Mouse (Mus musculus): ENCODE results near the gene Nos1ap. TPM values are rescaled to one million over a fixed set of nuclear protein-coding genes. Genes with fewer than 3 reads are reported as not detected.
A peak's percentile ranks its signal among the peaks of the same experiment; 100 is the strongest.

The Nos1ap gene
- polyA plus RNA-seq (2012; rRNA removed), result 9.4 and 24.6 TPM in 2 replicates

DNA sequence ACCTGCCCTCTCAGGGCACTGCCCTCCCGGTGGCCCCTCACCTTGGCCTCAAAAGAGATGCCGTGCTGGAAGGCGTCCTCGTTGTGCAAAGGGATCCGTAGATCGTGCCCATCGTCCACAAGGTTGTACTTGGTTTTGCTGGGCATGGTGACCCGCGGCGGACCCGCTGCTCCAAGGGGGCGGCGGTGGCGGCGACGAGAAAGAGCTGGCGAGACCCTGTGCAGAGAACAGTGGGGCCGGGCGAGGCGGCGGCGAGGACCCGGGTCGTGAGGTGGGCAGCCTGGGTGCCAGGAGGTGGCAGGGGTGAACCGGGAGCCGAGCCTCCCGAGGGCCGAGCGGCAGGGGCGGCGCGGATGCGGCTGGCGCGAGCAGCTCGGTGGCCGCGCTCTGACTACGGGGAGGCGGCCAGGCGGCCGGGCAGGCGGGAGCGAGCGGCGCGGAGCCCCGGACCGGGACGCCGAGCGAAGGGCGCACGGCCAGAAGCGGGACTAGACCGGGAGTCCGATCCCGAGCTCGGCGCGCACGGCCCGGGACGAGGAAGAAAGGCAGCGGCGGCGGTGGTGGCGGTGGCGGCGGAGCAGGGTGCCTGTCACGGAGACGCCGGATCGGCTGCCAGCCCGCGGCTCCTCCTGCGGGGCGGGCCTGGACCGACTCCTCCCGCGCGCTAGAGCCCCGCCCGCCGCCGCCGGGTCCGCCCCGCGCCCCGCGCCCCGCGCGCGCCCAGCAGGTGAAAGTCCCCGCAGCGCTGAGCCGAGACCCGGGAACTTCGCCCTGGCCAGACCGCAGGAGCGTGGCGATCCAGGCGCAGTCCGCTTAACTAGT is at the start of gene Nos1ap:
TSS of gene Nos1ap (minus strand) at position 643 of the 822 bp plus-strand sequence.
- 1% methylated on average over 98 of the region's 106 CpGs for WGBS
- no peak for DNase-seq (ENCODE audit: low read depth, low spot score)

DNA sequence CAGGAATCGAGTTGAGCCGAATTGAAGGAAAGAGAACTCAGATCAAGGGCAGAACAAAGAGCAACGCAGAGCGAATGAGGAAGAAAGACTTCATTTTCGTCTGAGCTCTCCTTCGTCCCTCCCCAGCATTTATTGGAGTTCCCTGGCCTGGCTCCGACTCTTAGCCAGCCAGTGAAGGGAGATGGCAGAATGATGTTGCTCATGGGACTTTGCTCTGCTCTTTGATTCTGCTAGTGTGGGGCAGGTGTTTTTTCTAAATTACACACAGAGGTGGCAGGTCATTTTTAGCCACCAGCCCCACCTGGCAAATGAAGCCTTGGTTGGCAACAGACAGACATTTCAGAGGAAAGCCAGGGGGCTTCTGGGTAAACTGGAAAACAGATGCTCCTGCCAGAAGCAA is 49.3 kb upstream of the Nos1ap start:
- DNase-seq (ENCODE audit: low read depth, low spot score), result no peak
- 55% methylated on average over 7 of the region's 7 CpGs for WGBS

DNA sequence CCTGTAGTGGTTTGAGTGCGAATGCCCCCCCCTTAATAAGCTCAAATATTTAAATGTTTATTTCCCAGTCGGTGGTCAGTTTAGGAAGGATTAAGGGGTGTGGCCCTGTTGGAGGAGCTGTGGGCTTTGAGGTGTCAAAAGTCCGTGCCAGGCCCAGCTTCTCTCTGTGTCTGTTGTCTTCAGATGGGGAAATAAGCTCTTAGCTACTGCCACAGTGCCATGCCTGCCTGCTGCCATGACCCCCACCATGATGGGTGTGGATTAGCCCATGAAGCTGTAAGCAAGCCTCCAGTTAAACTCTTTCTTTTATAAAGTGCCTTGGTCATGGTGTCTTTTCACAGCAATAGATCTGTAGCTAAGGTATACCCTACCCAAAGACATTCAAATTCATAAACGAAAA is 43.2 kb upstream of the Nos1ap start:
- 74% methylated on average over 4 of the region's 4 CpGs for whole genome bisulfite sequencing
- DNase-seq (ENCODE audit: low read depth, low spot score), result no peak

DNA sequence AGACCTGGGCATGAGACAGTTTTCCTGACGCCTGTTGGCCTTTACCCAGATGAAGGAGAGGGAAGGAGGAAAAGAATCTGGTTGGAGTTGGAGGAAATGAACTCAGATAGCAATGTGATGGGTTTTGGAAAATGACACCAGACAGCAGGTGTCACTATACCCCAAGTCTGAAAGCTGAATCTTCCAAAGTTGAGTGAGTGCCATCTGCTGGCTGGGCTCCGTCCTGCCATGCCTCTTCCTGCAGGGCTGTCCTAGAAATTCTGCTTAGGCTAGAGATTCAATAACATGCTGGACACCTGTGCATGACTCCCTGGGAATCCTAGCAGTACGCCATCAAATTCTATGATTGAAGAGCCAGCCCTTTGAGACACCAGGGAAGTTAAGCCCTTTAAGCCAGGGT is 42.7 kb upstream of the Nos1ap start:
- 10% methylated on average over 3 of the region's 3 CpGs for WGBS
- DNase-seq (ENCODE audit: low read depth, low spot score), result peak; percentile 43

DNA sequence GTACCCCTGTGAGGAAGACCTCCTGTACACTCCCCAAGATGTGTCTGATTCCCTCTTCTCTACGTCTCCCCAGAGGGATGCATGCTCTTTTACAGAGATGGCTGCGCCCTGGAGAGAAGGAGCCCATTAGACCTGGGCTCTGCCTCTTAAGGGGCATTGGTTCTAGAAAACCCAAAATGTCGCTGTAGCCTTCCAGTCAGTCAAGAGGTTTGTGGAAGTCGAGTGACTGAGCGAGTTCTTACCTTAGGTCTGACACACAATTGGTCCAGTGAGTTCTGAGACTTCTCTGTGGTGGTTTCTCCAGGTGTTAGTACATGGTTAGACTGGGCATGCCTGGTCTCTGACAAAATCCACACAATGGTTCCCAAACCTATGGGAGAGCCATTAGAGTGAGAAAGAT is 41.9 kb upstream of the Nos1ap start:
- 93% methylated on average over 5 of the region's 5 CpGs for WGBS
- no peak for DNase-seq (ENCODE audit: low read depth, low spot score)

DNA sequence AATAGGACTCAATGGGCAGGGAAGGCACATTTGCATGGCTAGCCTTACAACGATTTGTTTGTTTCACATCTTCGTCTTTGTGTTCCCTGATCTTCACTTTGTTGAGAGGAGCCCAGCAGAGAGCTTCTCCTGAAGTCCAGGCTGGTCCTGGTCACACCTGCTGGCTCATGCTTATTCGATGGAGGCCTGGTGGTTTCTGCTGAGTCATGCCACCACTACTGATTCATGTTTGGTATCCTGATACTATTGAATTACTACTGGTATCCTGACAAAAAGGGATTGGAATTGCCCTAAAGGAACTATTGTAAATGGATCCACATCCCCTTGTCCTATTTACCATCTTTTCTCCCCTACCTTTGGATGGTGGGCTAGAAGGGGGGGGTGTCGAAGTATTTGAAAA is 40.8 kb upstream of the Nos1ap start:
- no peak for DNase-seq (ENCODE audit: low read depth, low spot score)
- WGBS, result 76% methylated on average over 4 of the region's 4 CpGs

DNA sequence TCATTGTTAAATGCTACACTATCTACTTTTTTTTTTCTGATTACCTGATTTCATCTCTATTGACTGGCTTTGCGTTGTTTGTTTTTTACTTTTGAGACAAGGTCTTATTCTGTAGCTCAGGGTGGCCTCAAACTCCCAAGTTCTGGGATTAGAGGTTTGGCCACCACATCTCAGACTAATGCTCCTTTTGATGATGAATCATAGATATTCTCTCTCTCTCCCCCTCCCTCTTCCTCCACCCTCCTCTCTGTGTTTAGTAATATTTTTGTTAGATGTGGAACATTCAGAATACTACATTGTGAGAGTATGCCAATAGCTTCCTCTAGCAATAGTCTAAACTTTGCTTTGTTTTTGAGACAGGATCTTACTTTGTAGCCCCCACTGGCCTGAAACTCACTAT is 33.8 kb upstream of the Nos1ap start:
- no peak for DNase-seq (ENCODE audit: low read depth, low spot score)
- WGBS, result 96% methylated on average over 1 of the region's 1 CpGs

DNA sequence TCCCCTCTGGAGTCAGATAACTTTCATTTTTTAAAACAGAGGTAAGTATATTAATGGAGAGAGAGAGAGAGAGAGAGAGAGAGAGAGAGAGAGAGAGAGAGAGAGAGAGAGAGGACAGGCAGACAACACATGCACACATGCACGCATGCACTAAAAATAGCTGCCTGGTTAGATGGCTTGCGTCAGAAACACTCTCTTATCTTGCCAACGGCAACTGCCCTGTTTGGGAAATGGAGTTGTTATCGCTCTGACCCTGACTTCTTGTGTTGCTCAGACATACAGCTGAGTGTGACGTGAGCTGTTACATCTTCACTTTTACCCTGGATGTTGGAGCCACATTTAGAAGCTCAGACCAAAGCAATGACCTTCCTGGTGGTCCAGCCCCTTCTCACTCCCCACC is 33.3 kb upstream of the Nos1ap start:
- WGBS, result 38% methylated on average over 5 of the region's 5 CpGs
- DNase-seq (ENCODE audit: low read depth, low spot score), result no peak

DNA sequence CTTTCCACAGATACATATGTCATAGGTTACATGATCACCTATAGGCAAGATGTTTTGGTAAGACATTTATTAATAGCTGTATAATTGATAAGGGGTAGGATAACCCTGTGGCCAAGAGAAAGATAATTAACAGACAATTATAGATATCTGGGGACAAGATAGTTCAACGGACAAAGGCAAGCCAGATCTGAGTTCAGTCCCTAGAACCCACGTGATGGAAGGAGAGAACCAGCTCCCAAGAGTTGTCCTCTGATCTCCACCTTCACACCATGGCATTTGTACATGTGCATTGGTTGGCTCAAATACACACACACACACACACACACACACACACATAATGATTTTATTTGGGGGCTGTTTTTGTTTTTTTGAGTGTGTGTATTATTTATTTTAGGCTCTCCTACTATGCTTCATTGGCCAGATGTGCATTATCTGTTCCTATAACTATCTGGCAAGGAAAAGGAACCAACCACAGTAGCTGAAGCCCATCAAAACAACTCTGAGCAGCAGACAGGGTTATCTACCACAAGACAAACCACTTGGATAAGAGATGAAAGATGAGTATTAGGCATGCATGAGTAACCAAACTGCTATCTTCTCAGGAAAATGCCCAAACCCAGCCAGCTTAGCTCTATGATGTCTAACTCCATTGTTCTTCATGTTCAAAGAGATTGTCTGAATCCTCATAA is 30.2 kb upstream of the Nos1ap start:
- 70% methylated on average over 2 of the region's 2 CpGs for WGBS
- no peak for DNase-seq (ENCODE audit: low read depth, low spot score)

DNA sequence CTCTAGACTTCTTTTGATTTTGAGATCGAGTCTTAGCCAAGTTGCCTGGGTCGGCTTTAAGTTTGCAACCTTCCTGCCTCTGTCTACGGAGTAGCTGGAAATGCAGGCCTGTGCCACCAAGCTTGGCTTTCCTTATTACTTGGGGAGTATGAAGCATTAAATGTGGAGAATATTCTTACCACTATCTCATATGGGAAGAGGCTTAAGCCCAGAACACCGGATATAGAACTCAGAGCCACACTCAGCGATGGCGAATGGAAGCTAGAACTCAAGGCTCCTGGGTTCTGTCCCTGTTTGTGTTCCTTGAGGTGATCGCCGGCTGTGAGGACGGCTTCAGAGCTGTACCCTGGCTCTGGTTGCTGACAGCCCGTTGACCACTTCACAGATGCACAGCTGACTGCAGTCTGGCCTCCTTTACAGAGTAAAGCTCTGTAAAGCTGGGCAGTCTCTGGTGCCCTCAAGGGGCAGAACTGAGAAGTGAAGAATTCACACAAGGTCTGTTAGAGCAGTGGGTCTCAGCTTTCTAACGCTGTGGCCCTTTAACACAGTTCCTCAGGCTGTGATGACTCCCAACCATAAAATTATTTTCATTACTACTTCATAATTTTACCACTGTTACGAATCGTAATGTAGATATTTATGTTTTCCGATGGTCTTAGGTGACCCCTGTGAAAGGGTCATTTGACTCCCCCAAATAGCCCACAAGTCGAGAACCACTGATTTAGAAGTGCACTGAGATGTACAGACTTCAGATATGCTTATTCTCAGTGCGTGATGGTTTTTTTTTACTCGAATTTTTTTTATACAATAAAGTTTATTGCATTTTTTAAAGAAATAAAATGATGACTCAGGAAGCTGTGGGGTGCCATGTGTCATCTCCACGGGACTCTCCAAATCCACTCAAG is 23.6 kb upstream of the Nos1ap start:
- 49% methylated on average over 18 of the region's 18 CpGs for WGBS
- no peak for DNase-seq (ENCODE audit: low read depth, low spot score)

DNA sequence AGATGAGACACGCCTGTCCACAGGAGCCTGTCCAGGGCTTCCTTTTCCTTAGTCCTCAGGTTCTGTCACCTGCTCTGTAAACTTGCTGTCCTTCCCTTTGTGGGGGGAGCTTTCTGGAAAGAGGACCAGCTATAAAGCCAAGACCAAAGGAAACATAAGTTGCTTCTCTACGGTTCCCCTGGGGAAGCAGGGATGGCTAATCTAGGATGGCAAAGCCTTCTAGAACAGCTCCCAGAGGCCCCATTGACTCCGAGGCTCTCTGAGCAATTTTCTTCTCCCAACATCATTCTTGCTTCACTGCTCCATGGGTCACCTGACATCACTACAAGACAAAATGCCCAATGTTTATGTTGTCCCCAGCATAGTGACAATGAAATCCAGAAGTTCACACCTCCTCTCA is 22.0 kb upstream of the Nos1ap start:
- 95% methylated on average over 3 of the region's 3 CpGs for WGBS
- no peak for DNase-seq (ENCODE audit: low read depth, low spot score)

DNA sequence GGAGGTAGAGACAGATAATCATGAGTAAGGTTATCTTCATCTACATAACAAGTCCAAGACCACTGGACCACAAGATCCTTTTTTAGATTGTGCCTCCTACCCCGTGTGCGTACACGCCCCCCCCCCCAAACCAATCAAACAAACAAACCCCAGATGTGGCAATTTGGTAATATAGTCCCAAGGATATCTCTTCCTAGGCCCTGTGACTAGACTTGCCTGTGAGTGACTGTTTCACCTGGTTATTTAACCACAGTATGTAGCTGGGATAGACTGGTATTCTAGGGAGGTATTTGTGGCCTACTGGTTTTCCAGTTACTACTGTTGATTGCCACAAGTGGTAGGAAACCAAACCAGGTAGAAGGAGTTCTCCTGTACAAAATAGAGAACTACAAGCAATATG is 21.0 kb upstream of the Nos1ap start:
- 86% methylated on average over 3 of the region's 3 CpGs for WGBS
- no peak for DNase-seq (ENCODE audit: low read depth, low spot score)

DNA sequence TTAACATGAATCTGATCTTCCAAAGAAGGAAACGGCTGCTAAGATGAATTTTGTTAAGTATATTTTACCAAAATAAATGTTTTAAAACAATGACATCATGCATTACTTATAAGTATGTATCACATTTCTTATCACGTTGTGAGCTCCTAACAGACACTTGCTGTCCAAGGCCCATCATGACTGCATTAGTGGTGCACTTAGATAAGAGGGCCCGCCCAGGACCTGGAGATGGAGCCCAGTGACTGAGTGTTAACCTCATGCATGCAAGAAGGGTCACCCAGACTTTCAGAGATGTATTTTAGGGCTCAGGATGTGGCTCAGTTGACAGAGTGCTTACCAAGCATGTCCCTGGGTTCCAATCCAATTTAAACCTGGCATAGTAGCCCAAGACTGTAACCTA is 20.6 kb upstream of the Nos1ap start:
- WGBS, result 76% methylated on average over 3 of the region's 3 CpGs
- DNase-seq (ENCODE audit: low read depth, low spot score), result no peak

DNA sequence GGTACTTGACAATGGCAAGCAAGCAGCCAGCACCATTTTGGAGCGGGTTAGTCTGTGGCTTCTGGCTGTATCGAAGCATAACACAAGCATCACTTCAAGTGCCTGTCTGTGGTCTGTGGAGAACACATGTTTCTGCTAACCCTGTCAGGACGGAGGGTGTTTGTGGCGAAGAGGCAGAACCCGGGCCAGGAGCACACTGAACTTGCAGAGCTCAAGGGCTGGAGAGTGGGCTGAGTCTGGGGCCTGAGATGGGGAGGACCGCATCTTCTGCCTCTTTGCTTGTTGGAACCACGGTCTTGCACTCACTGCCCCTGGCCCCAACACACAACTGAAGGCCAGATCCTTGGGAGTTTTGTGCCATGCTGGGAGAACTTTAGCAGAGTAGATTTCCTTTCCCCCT is 20.2 kb upstream of the Nos1ap start:
- DNase-seq (ENCODE audit: low read depth, low spot score), result no peak
- 71% methylated on average over 7 of the region's 7 CpGs for WGBS

DNA sequence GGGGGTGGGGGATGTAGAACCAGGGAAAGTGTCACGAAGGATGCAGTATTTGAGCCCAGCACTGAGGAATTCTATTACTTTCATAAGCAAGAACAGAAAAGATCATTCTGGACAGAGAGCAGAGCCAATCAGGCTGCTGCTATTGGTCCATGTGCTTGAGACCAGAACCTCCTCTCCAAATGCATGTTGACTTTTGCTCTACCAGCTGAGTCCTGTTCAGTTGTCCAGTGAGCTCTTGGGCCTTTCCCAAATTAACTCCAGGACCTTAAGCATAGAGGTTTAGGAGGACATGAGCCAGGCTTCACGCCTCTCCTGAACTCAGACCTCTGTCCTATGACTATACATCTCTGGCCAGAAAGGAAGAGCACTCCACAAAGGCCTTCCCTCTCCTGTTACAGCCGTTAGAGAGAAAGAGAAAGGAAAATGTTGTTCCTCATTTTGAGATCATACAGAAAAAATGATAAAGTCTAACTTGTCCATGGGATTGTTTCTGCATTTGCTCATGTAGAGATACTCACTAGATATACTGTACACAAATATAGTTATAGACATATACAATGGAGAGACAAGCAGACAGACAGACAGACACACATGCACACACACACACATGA is 18.9 kb upstream of the Nos1ap start:
- DNase-seq (ENCODE audit: low read depth, low spot score), result no peak
- WGBS, result 75% methylated on average over 3 of the region's 3 CpGs

DNA sequence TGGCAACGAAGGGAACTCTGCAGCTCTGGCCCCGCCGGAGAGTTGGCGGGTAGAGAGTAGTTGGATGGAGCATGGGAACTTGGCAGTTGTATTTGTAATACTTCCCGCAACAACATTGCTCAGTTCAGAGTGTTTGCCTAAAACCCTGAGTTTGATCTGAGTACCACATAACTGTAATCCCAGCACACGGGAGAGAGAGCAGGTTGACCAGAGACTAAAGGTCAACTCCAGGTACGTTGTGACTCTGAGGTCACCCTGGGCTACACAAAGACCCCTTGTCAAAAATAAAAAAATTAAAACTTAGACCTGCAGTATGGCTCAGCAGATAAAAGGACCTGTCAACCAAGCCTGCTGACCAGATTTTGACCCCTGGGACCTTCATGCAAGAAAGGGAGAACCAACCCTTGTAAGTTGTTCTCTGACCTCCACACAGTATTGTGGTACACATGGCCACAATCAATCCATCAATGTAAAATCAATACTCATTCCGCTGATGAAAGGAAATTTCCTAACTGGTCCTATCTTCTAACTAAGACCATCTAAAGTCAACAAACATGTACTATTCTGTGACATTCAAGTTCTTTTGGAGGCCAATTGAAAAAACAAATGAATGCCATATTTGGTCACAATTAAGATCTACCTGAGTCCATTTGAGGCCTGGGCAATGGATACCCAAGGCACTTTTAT is 17.7 kb upstream of the Nos1ap start:
- no peak for DNase-seq (ENCODE audit: low read depth, low spot score)
- 91% methylated on average over 8 of the region's 8 CpGs for WGBS

DNA sequence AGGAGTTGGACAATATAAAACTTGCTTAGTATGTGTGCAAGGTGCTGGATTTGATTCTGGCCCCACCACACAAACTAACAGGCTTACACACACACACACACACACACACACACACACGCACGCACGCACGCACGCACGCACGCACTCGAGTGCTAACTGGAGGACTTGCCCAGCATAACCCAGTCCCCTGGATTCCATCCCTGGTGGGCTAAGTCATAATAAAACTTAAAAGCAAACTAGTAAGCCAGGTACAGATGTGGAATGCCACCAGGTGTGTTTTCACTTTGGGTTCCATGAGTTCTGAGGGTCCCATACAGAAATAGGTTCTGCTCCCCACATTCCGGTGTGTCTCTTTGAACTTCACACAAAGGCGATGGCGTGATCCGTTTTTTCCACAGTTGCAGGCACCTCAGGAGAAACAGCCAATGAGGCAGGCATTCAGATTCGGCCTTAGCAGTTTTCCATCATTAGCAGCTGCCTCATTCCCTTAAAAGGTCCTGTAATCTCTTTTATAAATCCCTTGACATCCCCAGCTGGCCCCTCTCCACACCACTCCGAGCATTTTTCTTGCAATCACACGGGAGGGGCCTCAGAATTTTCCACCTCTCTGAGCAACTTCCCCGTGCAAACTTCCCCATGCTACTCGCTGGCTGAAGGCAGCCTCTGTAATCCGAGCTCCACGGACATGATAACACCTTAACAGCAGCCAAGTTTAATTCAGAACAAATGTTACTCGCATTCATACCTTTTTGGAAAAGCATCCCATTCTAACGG is 15.8 kb upstream of the Nos1ap start:
- no peak for DNase-seq (ENCODE audit: low read depth, low spot score)
- WGBS, result 66% methylated on average over 21 of the region's 21 CpGs

DNA sequence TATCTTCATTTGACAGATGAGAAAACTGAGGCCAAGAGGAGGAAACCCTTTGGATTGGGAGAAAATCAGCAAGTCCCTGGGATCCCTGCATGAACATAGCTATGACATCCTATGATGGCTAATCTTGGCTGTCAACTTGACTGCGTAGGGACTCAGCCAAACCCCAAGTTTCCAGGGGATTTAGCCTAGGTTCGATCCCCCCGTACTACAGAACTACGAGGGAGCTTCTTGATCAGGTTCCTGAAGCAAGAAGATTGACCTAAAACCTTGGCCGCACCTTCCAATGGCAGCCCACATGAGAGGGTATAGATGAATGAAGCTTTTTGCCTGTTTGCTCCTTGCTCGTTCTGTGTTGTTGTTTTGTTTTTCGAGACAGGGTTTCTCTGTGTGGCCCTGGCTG is 4.9 kb upstream of the Nos1ap start:
- DNase-seq (ENCODE audit: low read depth, low spot score), result no peak
- 95% methylated on average over 7 of the region's 7 CpGs for WGBS

DNA sequence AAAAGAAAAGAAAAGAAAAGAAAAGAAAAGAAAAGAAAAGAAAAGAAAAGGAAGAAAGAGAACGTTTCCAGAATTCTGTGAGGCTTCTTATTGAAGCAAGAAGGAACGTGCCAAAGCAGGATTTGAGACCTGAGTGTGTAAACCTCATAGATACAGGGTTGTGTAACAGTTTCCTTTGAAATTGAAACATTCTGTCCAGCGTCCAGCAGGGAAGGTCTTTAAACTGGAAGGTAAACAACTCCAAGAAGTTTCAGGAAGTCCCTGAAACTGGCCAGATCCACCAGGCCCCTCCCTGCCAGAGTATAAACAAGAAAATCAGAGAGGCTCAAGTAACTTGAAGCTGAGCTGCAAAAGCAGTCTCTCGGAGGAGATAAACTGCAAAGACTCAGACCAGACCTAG is 870 bp upstream of the Nos1ap start:
- no peak for DNase-seq (ENCODE audit: low read depth, low spot score)
- 41% methylated on average over 4 of the region's 4 CpGs for WGBS

Measured in large intestine, adult 2 months (tissue).